Mouse (Mus musculus): Measurements from ENCODE around the gene Pilra. TPM values are rescaled to one million over a fixed set of nuclear protein-coding genes. Genes with fewer than 3 reads are reported as not detected.
"Not testable (repeated sequence)": the region's sequence is repeated elsewhere in the genome, so short reads cannot be mapped to it uniquely, and the experiment has no call there.

Gene Pilra
- polyA plus RNA-seq (2016; fragmentation: Nextera tagmentation; extraction: Ambion mirVana) = 0.13 and 0.22 TPM in 2 replicates

DNA sequence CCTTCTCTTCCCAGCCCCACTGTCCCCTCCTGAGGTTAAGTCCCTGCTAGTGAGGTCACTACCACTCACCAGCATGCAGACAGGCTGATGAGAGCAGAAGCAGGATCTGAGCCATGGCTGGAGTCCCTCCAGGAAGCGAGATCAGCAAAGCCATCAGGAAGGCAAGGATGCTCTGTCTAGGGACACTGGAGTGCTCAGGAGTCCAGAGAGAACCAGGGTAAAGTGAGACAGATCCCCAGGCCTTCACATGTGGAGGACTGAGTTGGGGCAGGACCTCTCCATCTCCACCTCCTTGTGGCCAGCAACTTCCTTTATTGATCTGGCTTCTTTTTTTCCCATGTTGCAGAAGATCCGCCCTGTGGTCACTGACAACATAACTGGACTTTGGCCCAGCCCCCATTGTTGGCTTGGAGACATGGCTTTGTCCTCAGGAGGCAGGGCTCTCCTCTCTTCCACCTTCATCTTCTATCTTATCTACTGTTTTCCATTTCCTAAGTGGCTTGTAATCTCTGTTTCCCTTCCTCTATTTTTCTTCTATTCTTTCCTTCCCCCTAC is at the start of gene Pilra:
Gene Pilra (minus strand): TSS at position 316 of the 555 bp plus-strand sequence.
- H3K4me2 ChIP-seq; H3K27ac ChIP-seq; H3K9me3 ChIP-seq; H3K4me1 ChIP-seq; H3K36me3 ChIP-seq (replicated peaks); ATAC-seq (ENCODE audit: low FRiP score); H3K9ac ChIP-seq; H3K4me3 ChIP-seq (replicated peaks); H3K27me3 ChIP-seq: not testable (repeated sequence)
- WGBS = 66% methylated on average over 2 of the region's 2 CpGs

DNA sequence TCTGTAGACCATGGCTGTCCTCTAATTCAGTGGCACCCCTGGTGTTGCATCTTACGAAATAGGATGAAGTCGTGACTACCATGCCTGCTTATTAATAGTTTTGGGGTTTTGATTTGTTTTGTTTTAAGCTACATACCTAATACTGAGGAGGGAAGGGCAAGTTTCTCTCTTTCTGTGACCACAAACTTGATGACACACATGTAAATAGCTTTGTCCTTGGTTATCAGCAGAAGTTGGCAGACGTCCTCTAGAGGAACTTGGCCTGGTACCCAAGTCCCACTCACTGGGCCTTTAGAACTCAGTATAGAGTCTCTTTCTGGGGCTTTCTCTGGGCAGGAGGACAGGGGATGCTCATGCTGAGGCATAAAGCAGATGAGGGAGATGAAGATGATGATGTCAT is 47.3 kb upstream of the Pilra start:
- Histone ChIP-seq H3K4me2 (no peak overlapping the region), H3K4me3 (replicated peaks) (no peak overlapping the region), H3K36me3 (replicated peaks) (no peaks in the 10 kb centered on the region), H3K9me3 (no peaks in the 10 kb centered on the region), H3K4me1 (no peaks in the 10 kb centered on the region), H3K27ac (no peak overlapping the region), H3K9ac (no peak overlapping the region), H3K27me3 (no peaks in the 10 kb centered on the region; the same call in 1 of the 2 replicates)
- WGBS = 87% methylated on average over 3 of the region's 3 CpGs
- ATAC-seq (ENCODE audit: low FRiP score) = no peak

DNA sequence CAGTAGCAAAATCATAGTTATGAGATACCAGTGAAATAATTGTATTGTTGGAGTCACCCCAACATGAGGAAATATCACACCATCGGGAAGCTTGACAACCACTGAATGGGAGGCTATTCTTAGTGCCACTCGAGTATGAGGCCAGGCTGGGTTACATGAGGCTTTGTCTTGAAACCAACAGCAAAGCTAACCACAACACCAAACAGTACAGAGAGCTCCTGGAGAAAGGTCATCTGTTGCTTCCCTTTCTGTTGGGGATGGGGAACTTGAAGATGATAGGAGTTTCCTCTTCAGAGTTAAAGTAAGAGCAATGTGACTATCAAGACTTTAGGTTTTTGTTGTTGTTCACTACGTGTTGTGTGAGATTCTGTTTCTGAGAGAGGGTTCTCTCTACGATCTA is 46.8 kb upstream of the Pilra start:
- Histone ChIP-seq H3K27ac (no peak overlapping the region), H3K4me2 (no peak overlapping the region), H3K4me3 (replicated peaks) (no peak overlapping the region), H3K9ac (no peak overlapping the region), H3K36me3 (replicated peaks) (no peaks in the 10 kb centered on the region), H3K4me1 (no peaks in the 10 kb centered on the region), H3K9me3 (no peaks in the 10 kb centered on the region), H3K27me3 (no peaks in the 10 kb centered on the region; the same call in 1 of the 2 replicates)
- 81% methylated on average over 4 of the region's 4 CpGs for WGBS
- no peak for ATAC-seq (ENCODE audit: low FRiP score)

DNA sequence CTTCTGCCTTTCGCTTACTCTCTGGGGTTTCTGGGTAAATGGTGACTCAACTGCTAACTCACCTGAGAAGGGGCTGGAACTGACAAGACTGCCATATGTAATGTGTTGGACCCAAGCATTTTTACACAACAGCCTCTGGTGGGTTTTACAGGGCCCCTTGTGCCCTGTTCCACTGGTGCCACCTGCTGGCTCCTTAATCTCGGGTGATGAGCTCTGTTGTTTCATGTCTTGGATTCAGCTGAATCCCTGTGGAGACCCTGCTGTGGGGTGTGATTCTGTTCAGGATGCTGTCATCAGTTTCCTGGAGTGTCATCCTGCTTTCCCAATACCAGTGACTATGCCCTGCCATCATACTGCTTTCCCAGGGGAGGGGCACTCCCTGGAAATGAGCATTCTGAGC is 41.8 kb upstream of the Pilra start:
- Histone ChIP-seq H3K27ac (no peak overlapping the region), H3K9me3 (no peaks in the 10 kb centered on the region), H3K27me3 (no peaks in the 10 kb centered on the region), H3K36me3 (replicated peaks) (no peaks in the 10 kb centered on the region), H3K4me3 (replicated peaks) (no peak overlapping the region), H3K4me2 (no peak overlapping the region), H3K4me1 (no peaks in the 10 kb centered on the region), H3K9ac (no peak overlapping the region)
- no peak for ATAC-seq (ENCODE audit: low FRiP score)
- WGBS = 52% methylated on average over 2 of the region's 2 CpGs

DNA sequence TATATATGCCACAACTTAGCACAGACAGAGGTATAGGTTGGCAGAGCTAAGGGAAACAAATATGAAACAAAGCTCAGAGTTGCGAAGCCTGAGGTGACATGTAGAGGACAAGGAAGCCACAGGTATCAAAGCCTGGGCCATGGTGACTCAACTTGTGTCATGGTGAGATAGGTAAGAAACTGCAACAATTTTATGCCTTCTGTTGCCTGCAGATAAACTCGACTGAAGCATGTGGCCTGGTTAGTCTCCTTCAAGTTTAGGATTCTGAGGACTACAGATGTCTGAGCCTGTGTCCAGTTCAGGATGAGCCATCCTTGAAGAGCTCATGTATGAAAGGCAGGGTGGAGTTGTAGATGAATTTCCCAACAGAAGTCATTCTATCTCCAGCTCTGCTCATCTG is 39.0 kb upstream of the Pilra start:
- 82% methylated on average over 2 of the region's 2 CpGs for WGBS

DNA sequence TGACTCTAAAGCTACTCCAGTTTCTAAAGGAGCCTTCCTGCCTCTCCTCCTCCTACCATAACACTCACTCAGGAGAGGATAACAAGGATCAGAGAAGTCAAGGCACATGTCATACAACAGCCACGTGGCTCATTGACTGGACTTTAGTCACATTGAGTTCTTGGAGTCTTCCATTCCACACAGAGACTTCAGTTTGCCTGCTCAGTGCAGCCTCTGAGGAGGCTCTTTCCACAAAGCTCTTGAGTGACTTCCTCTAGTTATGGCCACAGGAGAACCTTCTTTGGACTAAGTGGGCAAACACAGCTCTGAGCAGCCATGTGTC is 36.3 kb upstream of the Pilra start:
- not testable (repeated sequence) for H3K9ac ChIP-seq; H3K27me3 ChIP-seq; H3K4me2 ChIP-seq; H3K36me3 ChIP-seq (replicated peaks); ATAC-seq (ENCODE audit: low FRiP score); H3K4me1 ChIP-seq; H3K27ac ChIP-seq; H3K9me3 ChIP-seq; H3K4me3 ChIP-seq (replicated peaks)
- 58% methylated on average over 1 of the region's 1 CpGs for WGBS

More for the DNA sequence above, 39.0 kb upstream of the Pilra start:
- no peak for ATAC-seq (ENCODE audit: low FRiP score)
- Histone ChIP-seq H3K4me1 (no peaks in the 10 kb centered on the region), H3K9ac (no peak overlapping the region), H3K4me3 (replicated peaks) (no peak overlapping the region), H3K36me3 (replicated peaks) (no peaks in the 10 kb centered on the region), H3K27ac (no peak overlapping the region), H3K9me3 (no peaks in the 10 kb centered on the region), H3K27me3 (no peaks in the 10 kb centered on the region), H3K4me2 (no peak overlapping the region)

DNA sequence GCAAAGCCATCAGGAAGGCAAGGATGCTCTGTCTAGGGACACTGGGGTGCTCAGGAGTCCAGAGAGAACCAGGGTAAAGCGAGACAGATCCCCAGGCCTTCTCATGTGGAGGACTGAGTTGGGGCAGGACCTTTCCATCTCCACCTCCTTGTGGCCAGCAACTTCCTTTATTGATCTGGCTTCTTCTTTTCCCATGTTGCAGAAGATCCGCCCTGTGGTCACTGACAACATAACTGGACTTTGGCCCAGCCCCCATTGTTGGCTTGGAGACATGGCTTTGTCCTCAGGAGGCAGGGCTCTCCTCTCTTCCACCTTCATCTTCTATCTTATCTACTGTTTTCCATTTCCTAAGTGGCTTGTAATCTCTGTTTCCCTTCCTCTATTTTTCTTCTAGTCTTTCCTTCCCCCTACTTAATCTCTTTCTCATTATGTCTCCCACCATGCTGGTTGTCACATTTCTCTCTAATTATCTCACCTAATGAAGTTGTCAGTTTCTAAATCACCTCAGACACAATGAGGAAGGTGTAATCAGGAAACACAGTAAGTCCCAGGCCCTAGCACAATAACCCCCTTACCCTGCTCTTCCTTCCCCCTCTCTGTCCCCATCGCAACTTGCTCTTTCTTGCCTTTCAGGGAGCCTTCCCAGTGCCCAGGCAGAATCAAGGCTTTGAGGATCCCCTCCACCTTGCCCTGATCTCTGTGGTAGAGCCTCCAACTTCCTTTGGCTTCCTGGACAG is 35.7 kb upstream of the Pilra start, which contains the start of gene Pilrb2:
Gene Pilrb2 (minus strand): TSS at position 172 of the 737 bp plus-strand sequence.
- WGBS = 76% methylated on average over 3 of the region's 3 CpGs
- H3K4me2 ChIP-seq; H3K27ac ChIP-seq; ATAC-seq (ENCODE audit: low FRiP score); H3K4me1 ChIP-seq; H3K9ac ChIP-seq; H3K36me3 ChIP-seq (replicated peaks); H3K4me3 ChIP-seq (replicated peaks); H3K9me3 ChIP-seq; H3K27me3 ChIP-seq: not testable (repeated sequence)

- H3K4me1 ChIP-seq; H3K36me3 ChIP-seq (replicated peaks); H3K4me3 ChIP-seq (replicated peaks); H3K27ac ChIP-seq; H3K4me2 ChIP-seq; H3K9ac ChIP-seq; ATAC-seq (ENCODE audit: low FRiP score); H3K9me3 ChIP-seq; H3K27me3 ChIP-seq: not testable (repeated sequence)
- WGBS = 72% methylated on average over 2 of the region's 2 CpGs
These were observed 32.5 kb upstream of the Pilra start for GRCm38 (mm10) chr5:137868600-137868999.

GRCm38 (mm10) chr5:137864008-137864407 is 27.9 kb upstream of the Pilra start:
- ATAC-seq (ENCODE audit: low FRiP score); H3K27me3 ChIP-seq; H3K4me2 ChIP-seq; H3K9me3 ChIP-seq; H3K27ac ChIP-seq; H3K36me3 ChIP-seq (replicated peaks); H3K4me3 ChIP-seq (replicated peaks); H3K9ac ChIP-seq; H3K4me1 ChIP-seq: not testable (repeated sequence)
- WGBS = 91% methylated on average over 1 of the region's 1 CpGs

DNA sequence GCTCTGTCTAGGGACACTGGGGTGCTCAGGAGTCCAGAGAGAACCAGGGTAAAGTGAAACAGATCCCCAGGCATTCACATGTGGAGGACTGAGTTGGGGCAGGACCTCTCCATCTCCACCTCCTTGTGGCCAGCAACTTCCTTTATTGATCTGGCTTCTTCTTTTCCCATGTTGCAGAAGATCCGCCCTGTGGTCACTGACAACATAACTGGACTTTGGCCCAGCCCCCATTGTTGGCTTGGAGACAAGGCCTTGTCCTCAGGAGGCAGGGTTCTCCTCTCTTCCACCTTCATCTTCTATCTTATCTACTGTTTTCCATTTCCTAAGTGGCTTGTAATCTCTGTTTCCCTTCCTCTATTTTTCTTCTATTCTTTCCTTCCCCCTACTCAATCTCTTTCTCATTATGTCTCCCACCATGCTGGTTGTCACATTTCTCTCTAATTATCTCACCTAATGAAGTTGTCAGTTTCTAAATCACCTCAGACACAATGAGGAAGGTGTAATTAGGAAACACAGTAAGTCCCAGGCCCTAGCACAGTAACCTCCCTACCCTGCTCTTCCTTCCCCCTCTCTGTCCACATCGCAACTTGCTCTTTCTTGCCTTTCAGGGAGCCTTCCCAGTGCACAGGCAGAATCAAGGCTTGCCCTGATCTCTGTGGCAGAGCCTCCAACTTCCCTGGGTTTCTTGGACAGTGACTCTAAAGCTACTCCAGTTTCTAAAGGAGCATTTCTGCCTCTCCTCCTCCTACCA is 22.1 kb upstream of the Pilra start, which contains the start of gene Pilrb1:
Gene Pilrb1 (minus strand): TSS at position 147 of the 751 bp plus-strand sequence.
- not testable (repeated sequence) for H3K4me1 ChIP-seq; H3K27me3 ChIP-seq; H3K4me2 ChIP-seq; H3K4me3 ChIP-seq (replicated peaks); H3K9ac ChIP-seq; H3K27ac ChIP-seq; ATAC-seq (ENCODE audit: low FRiP score); H3K9me3 ChIP-seq; H3K36me3 ChIP-seq (replicated peaks)
- 95% methylated on average over 2 of the region's 2 CpGs for WGBS

DNA sequence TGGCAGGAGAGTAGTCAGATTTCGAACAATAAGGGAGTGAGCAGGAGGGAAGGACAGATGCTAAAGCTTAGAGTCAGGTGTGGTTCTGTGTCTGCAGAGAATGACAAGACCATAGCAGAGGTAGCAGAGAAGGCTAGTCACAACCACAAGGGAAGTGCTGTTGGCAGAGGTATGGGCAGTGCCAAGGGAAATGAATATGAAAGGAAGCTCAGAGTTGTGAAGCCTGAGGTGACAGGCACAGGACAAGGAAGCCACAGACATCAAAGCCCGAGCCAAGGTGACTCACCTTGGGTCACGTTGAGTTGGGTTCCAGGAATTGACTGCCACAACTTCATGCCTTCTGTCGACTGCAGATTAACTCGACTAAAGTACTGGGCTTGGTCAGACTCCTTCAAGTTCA is 20.8 kb upstream of the Pilra start:
- not testable (repeated sequence) for H3K27ac ChIP-seq; H3K9ac ChIP-seq; H3K27me3 ChIP-seq; H3K4me1 ChIP-seq; H3K4me3 ChIP-seq (replicated peaks); ATAC-seq (ENCODE audit: low FRiP score); H3K36me3 ChIP-seq (replicated peaks); H3K9me3 ChIP-seq; H3K4me2 ChIP-seq
- 72% methylated on average over 5 of the region's 5 CpGs for WGBS

DNA sequence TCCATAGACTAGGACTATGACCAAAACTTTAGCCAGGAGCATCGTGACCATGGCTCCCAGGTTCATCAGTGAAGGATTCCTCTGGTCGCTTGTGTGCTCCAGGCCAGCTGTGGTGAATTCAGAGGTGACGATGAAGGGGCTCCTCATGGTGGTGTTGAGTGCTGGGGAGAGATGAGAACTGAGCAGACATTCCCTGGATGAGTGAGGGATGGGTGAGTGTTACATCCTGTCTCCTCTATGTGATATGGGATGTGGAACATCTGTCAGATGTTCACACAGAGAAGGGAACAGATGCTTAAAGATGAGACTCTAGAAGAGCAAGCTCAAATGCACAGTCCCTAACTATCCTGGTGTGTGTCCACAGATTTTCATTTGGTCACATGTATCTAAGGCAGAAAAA is 18.8 kb upstream of the Pilra start:
- not testable (repeated sequence) for H3K4me1 ChIP-seq; H3K36me3 ChIP-seq (replicated peaks); H3K27ac ChIP-seq; H3K4me2 ChIP-seq; H3K9me3 ChIP-seq; ATAC-seq (ENCODE audit: low FRiP score); H3K9ac ChIP-seq; H3K27me3 ChIP-seq; H3K4me3 ChIP-seq (replicated peaks)
- WGBS = 90% methylated on average over 3 of the region's 3 CpGs

GRCm38 (mm10) chr5:137850313-137850712 is 14.2 kb upstream of the Pilra start:
- H3K27me3 ChIP-seq; H3K9ac ChIP-seq; ATAC-seq (ENCODE audit: low FRiP score); H3K27ac ChIP-seq; H3K36me3 ChIP-seq (replicated peaks); H3K4me3 ChIP-seq (replicated peaks); H3K4me1 ChIP-seq; H3K4me2 ChIP-seq; H3K9me3 ChIP-seq: not testable (repeated sequence)
- WGBS = 90% methylated on average over 1 of the region's 1 CpGs

Data from forebrain, embryonic 12.5 days (tissue).